Mouse (Mus musculus) CH12.LX (cell line): ENCODE data around the gene Gm45208. TPM values are rescaled to one million over a fixed set of nuclear protein-coding genes. Genes with fewer than 3 reads are reported as not detected.

Experiments
- DNase-seq: peaks from one replicate; pipeline ENCODE4 v3.0.0-alpha.2; 2013; ENCODE audit errors: extremely low read depth
- H3K27ac ChIP-seq: 2 replicates; pipeline ENCODE4 v1.5.1; 2012; ENCODE audit warnings: low read depth, mild to moderate bottlenecking, control low read depth, moderate library complexity; ENCODE audit not compliant: insufficient read depth
- H3K27me3 ChIP-seq: replicated peaks from 2 replicates; pipeline ENCODE3; 2012; ENCODE audit warnings: inconsistent platforms
- H3K36me3 ChIP-seq, 2 experiments: replicated peaks in 1 of 2; 2 replicates each; pipeline versions ENCODE3 to v1.6.1; 2012; ENCODE audit warnings: inconsistent platforms in 1 of 2, low read length in 1 of 2, mild to moderate bottlenecking in 1 of 2, mixed read lengths in 1 of 2, moderate library complexity in 1 of 2; ENCODE audit not compliant: control insufficient read depth in 1 of 2, insufficient read depth in 1 of 2
- H3K4me1 ChIP-seq, 2 experiments: 2 replicates each; pipeline ENCODE4 v1.6.1; 2012; ENCODE audit warnings: inconsistent platforms in 1 of 2, moderate library complexity in 1 of 2; ENCODE audit not compliant: insufficient read depth in 2 of 2, control insufficient read depth in 1 of 2
- H3K4me2 ChIP-seq: 2 replicates; pipeline ENCODE4 v1.6.1; 2012; ENCODE audit warnings: low read depth, mild to moderate bottlenecking, control low read depth; ENCODE audit not compliant: poor library complexity, insufficient read depth, severe bottlenecking
- H3K4me3 ChIP-seq, 3 experiments: fragments of 150-350 bp in 1 of 3; sonication (generic) in 1 of 3; replicated peaks in 1 of 3; 2 replicates each; pipeline versions ENCODE3 to v1.5.1; 2011 to 2012; ENCODE audit warnings: low read depth in 2 of 3, low read length in 2 of 3, mild to moderate bottlenecking in 2 of 3, moderate library complexity in 2 of 3, control low read depth in 1 of 3, improper control_type of control experiment in 1 of 3, inconsistent platforms in 1 of 3, mixed read lengths in 1 of 3; ENCODE audit not compliant: poor library complexity in 1 of 3
- H3K79me2 ChIP-seq: replicated peaks from 2 replicates; pipeline ENCODE4 v1.6.1; 2012; ENCODE audit warnings: mild to moderate bottlenecking, moderate library complexity; ENCODE audit not compliant: control insufficient read depth, poor library complexity, insufficient read depth, severe bottlenecking; ENCODE audit errors: extremely low read depth
- H3K9ac ChIP-seq: 2 replicates; pipeline ENCODE4 v1.6.1; 2012; ENCODE audit warnings: low read depth, mild to moderate bottlenecking, control low read depth, moderate library complexity; ENCODE audit not compliant: insufficient read depth
- H3K9me3 ChIP-seq: replicated peaks from 2 replicates; pipeline ENCODE3; 2012; ENCODE audit warnings: low read length, inconsistent platforms, mixed read lengths
- BHLHE40 ChIP-seq: IDR thresholded peaks from 2 replicates; pipeline ENCODE4 v1.6.1; 2011; ENCODE audit warnings: mild to moderate bottlenecking, low read depth, low read length, improper control_type of control experiment
- CTCF ChIP-seq, 2 experiments: IDR thresholded peaks in 1 of 2; conservative IDR thresholded peaks in 1 of 2; 2 replicates each; pipeline ENCODE4 v1.5.1; 2011 to 2012; ENCODE audit warnings: low read depth in 2 of 2, low read length in 2 of 2, improper control_type of control experiment in 1 of 2, inconsistent platforms in 1 of 2, mild to moderate bottlenecking in 1 of 2, moderate library complexity in 1 of 2
- EP300 ChIP-seq: IDR thresholded peaks from 2 replicates; pipeline ENCODE4 v1.6.1; 2011; ENCODE audit warnings: low read length, improper control_type of control experiment
- GABPA ChIP-seq: IDR thresholded peaks from 2 replicates; pipeline ENCODE4 v1.6.1; 2012; ENCODE audit warnings: low read depth, low read length, improper control_type of control experiment, inconsistent platforms; ENCODE audit not compliant: insufficient replicate concordance
- KAT2A ChIP-seq: IDR thresholded peaks from 2 replicates; pipeline ENCODE4 v1.6.1; 2012; ENCODE audit warnings: low read length, improper control_type of control experiment, inconsistent platforms; ENCODE audit not compliant: insufficient replicate concordance
- MYC ChIP-seq: IDR thresholded peaks from 2 replicates; pipeline ENCODE4 v1.6.1; 2011; ENCODE audit warnings: low read depth, mild to moderate bottlenecking, improper control_type of control experiment, low read length
- NELFE ChIP-seq: IDR thresholded peaks from 2 replicates; pipeline ENCODE4 v1.6.1; 2011; ENCODE audit warnings: low read depth, low read length, improper control_type of control experiment
- NRF1 ChIP-seq: IDR thresholded peaks from 2 replicates; pipeline ENCODE4 v1.6.1; 2014; ENCODE audit warnings: low read depth, mild to moderate bottlenecking, inconsistent platforms, low read length, improper control_type of control experiment, moderate library complexity
- PAX5 ChIP-seq: IDR thresholded peaks from 2 replicates; pipeline ENCODE4 v1.6.1; 2012; ENCODE audit warnings: low read length, inconsistent platforms, mixed read lengths
- POLR2A ChIP-seq: IDR thresholded peaks from 2 replicates; pipeline ENCODE4 v1.6.1; 2011; ENCODE audit warnings: low read depth, mild to moderate bottlenecking, improper control_type of control experiment, low read length
- RAD21 ChIP-seq: IDR thresholded peaks from 2 replicates; pipeline ENCODE4 v1.6.1; 2011; ENCODE audit warnings: low read depth, mild to moderate bottlenecking, low read length, improper control_type of control experiment, moderate library complexity
- SMC3 ChIP-seq: IDR thresholded peaks from 2 replicates; pipeline ENCODE4 v1.6.1; 2011; ENCODE audit warnings: low read depth, low read length, improper control_type of control experiment
- TCF12 ChIP-seq: IDR thresholded peaks from 2 replicates; pipeline ENCODE4 v1.6.1; 2014; ENCODE audit warnings: low read depth, mild to moderate bottlenecking, inconsistent platforms, low read length, improper control_type of control experiment
- UBTF ChIP-seq: IDR thresholded peaks from 2 replicates; pipeline ENCODE4 v1.6.1; 2012; ENCODE audit warnings: low read depth, mild to moderate bottlenecking, inconsistent platforms, low read length, improper control_type of control experiment, moderate library complexity
- ZMIZ1 ChIP-seq: IDR thresholded peaks from 2 replicates; pipeline ENCODE4 v1.6.1; 2012; ENCODE audit warnings: low read depth, mild to moderate bottlenecking, inconsistent platforms, low read length, improper control_type of control experiment
- ZNF384 ChIP-seq: IDR thresholded peaks from 2 replicates; pipeline ENCODE4 v1.6.1; 2012; ENCODE audit warnings: low read depth, low read length, improper control_type of control experiment, inconsistent platforms
- dilution Hi-C: fragments of 300-500 bp; cut with MboI; formaldehyde crosslinking; loops from 2 replicates; pipeline ENCODE4 v1.14.3; 2020; ENCODE audit warnings: low sequenced_read_pairs; ENCODE audit not compliant: extremely low pct_unique_long_range_greater_than_20kb, extremely low pct_ligation_motif_present
- in situ Hi-C: fragments of 300-500 bp; cut with MboI; formaldehyde crosslinking; loops from 3 replicates; pipeline ENCODE4 v1.14.3; 2019; ENCODE audit warnings: low sequenced_read_pairs, low pct_ligation_motif_present, low pct_unique_long_range_greater_than_20kb, mixed read lengths
- polyA plus RNA-seq: library from polyadenylated mRNA; unstranded; fragments of >175 nt; gene quantifications from 2 replicates; pipeline ENCODE4 v1.2.1, GENCODE M21; 2012; ENCODE audit warnings: low read depth; ENCODE audit not compliant: insufficient read length
- total RNA-seq, 2 experiments: library from RNA; depleted of rRNA; stranded (reverse); fragments of 300-350 nt in 1 of 2; fragments of >200 nt in 1 of 2; gene quantifications; 2 replicates each; pipeline ENCODE4 v1.2.3; 2012 to 2014

The Gm45208 gene
- total and polyA plus RNA-seq, 3 experiments = 0.47 to 13.0 TPM; not detected in 1

DNA sequence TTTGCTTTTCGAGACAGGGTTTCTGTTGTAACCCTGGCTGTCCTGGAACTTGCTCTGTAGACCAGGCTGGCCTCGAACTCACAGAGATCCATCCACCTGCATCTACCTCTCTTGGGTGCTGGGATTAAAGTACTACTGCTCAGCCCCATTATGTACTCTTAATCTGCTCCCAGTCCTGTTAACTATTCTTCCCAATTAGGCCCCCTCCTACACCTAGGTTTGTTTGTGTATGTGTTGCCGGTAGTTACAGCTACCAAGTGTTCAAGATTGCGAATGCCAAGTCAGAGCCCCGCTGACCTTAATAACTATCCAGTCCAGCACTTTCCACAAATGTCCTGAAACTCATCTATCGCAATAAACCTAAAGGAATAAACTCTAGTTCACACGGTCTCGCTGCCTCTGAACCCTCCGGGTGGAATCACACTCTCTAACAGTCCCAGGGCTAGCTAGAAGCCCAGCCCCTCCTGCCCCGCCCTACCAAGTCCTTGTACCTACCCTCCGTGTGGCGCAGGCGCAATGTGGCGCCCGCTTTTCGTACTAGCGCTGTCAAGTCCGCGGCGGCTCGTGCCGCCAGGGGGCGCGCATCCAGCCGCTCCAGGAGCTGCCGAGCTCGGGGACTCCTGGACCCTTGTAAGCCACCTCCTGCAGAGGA, 42.5 kb upstream of the Gm45208 start:
- in situ Hi-C loops = no loop called here
- Histone ChIP-seq H3K27me3 (no peaks in the 10 kb centered on the region), H3K4me3 (peak overlapping the region in 2 of 3 experiments; percentile 13 to 21), H3K4me1 (peaks cover 1 to 3% of the 10 kb centered on the region in 2 experiments; a peak in 2 of 4 replicates), H3K79me2 (no peaks in the 10 kb centered on the region), H3K4me2 (peak overlapping the region; percentile 44), H3K27ac (no peak overlapping the region)
- dilution Hi-C loops = no loop called here
- peak; percentile 87 for DNase-seq
- TF ChIP-seq BHLHE40 (no peak), TCF12 (0 out of 2 replicates have a peak, but pooled peaks have one; percentile 32), POLR2A (peak; percentile 55), RAD21 (peak; percentile 21; the same call in 1 of the 2 replicates), ZNF384 (no peak), NELFE (no peak), SMC3 (peak; percentile 66), NRF1 (peak; percentile 91), CTCF (conservative IDR thresholded peaks at IDR 0.05 in 1 of 2, IDR thresholded peaks at IDR 0.05 in 1 of 2; ENCODE audit: low read depth in 2 of 2, low read length in 2 of 2) (peak; percentile 7 to 78; a peak in 2 of 4 replicates)
- TF ChIP-seq, all 38 proteins: peak for 6
- H3K9ac ChIP-seq = no peak overlapping the region
- no peaks in the 10 kb centered on the region for H3K36me3 ChIP-seq
- no peaks in the 10 kb centered on the region for H3K9me3 ChIP-seq

DNA sequence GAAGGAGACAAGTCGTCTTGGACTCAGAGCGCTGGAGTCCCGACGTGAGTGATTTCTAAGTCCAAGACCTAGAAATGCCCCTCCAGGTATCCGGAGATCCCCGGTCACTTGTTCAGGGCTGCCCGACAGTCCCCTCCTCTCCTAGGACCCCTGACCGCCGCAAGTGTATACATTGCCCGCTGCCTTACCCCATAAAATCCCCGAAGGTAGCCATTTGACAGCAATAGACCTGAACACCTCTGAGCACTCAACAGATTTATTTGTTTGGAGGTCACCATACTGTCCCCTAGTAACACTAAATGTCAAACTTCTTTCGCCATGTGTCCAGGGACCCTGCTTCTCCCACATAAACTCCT, 42.0 kb upstream of the Gm45208 start:
- dilution Hi-C loops = no loop called here
- H3K27me3 ChIP-seq = peaks cover 3% of the 10 kb centered on the region
- H3K4me1 ChIP-seq = no peaks in the 10 kb centered on the region
- no peak overlapping the region for H3K27ac ChIP-seq
- H3K4me3 ChIP-seq = no peak overlapping the region
- no peaks in the 10 kb centered on the region for H3K36me3 ChIP-seq
- no peak for TF ChIP-seq EP300
- no peak for TF ChIP-seq MYC
- no peak for TF ChIP-seq NRF1
- no peak for TF ChIP-seq UBTF
- TF ChIP-seq PAX5 = no peak
- no peak for TF ChIP-seq KAT2A
- TF ChIP-seq SMC3 = no peak
- TF ChIP-seq GABPA = no peak
- TF ChIP-seq ZMIZ1 = no peak
- TF ChIP-seq, all 38 proteins: peak for 0
- in situ Hi-C loops = no loop called here
- no peaks in the 10 kb centered on the region for H3K79me2 ChIP-seq
- peak overlapping the region; percentile 30; the same call in 1 of the 2 replicates for H3K4me2 ChIP-seq
- no peak overlapping the region for H3K9ac ChIP-seq
- H3K9me3 ChIP-seq = no peaks in the 10 kb centered on the region
- no peak for DNase-seq
